Mouse (Mus musculus) liver, embryonic 14.5 days (tissue): ENCODE data around the gene Zfp354c.

Experiments
- CTCF ChIP-seq: IDR thresholded peaks from 2 replicates; pipeline ENCODE4 v1.5.1; 2016; ENCODE audit warnings: antibody characterized with exemption, low read depth, control low read depth
- EP300 ChIP-seq: IDR thresholded peaks from 2 replicates; pipeline ENCODE4 v1.6.1; 2016; ENCODE audit warnings: antibody characterized with exemption, low read depth

DNA sequence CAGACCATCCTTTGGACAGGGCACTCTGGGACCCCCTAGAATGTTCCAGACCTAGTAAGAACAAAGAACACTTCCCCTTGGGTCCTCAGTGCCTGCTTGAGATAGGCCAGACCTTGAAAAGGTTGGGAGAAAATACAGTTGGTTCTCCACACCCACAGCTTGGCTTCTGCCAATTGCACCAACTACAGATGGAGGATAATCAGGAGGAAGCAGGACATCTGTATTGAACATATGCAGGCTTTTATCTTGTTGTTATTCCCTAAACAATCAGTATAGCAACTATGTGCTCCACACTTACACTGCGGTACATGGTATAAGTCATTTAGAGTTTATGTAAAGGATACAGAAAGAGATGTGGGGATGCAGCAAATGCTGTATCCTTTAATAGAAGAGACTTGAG lies 56.5 kb downstream of the Zfp354c start:
- TF ChIP-seq CTCF (no peak), EP300 (no peak)
